Mouse (Mus musculus): Measurements from ENCODE around the gene St3gal3.

DNA sequence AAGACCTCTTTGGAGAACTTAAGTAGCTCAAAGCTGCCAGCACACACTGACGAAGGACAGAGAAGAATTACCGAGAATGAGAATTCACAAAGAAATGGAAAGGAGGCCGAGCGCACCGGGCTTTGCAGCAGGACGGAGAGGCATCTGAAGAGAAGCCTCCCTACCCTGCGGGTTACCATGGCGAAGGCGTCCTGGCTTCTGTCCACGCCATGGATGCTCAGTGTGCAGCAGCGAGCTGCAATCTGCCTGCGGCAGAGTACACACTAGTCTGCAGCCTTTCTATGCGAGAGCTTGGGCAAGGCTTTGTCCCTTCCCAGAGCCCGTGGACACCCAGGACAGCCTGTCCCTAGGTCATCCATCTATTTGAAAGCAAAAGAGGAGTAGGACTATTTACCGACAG lies 21.8 kb upstream of the St3gal3 start:
- TF ChIP-seq GATA1 (IDR thresholded peaks at IDR 0.05; ENCODE audit: borderline replicate concordance, low read length) (no peak), CTCF (IDR thresholded peaks at IDR 0.05; ENCODE audit: low read depth, low read length) (no peak)

Measured in G1E (cell line).